Comparison of ENCODE assay signal across 20 mouse cellular contexts in genomic region chrX:144162936-144163335, GRCm38 (mm10). TPM values are rescaled to one million over a fixed set of nuclear protein-coding genes. Genes with fewer than 3 reads are reported as not detected.
A peak's percentile ranks its signal among the peaks of the same experiment; 100 is the strongest.
DNase-seq lines count a peak whose midpoint lies in the region; ATAC-seq and TF ChIP-seq lines count a peak whose summit lies in the region.
"Had no signal": no experiment of that assay in that cellular context is flagged by ENCODE, and none has a peak within 500 bp of the region (broad histone marks: within the 10 kb centered on the region; RNA-seq: fewer than 3 reads in every experiment).

No protein-coding gene starts in this region.

- no peaks in the 10 kb centered on the region for H3K4me1 ChIP-seq in hindbrain, embryonic 14.5 days (replicated peaks; ENCODE audit: control insufficient read depth, insufficient read depth, low read length)
- no peaks in the 10 kb centered on the region for H3K4me1 ChIP-seq in hindbrain, embryonic 12.5 days
- no peaks in the 10 kb centered on the region; the same call in 1 of the 2 replicates for H3K4me1 ChIP-seq in midbrain, embryonic 15.5 days
- H3K4me1 ChIP-seq in midbrain, embryonic 13.5 days (replicated peaks): peaks cover 6% of the 10 kb centered on the region
- no peaks in the 10 kb centered on the region for H3K4me1 ChIP-seq in midbrain, postnatal 0 days (ENCODE audit: insufficient read depth, low read length)

- no peaks in the 10 kb centered on the region for H3K36me3 ChIP-seq in hindbrain, embryonic 14.5 days (replicated peaks; ENCODE audit: control insufficient read depth, insufficient read depth)
- no peaks in the 10 kb centered on the region for H3K36me3 ChIP-seq in hindbrain, embryonic 12.5 days
- no peaks in the 10 kb centered on the region for H3K36me3 ChIP-seq in midbrain, embryonic 15.5 days (replicated peaks)
- H3K36me3 ChIP-seq in midbrain, embryonic 13.5 days: no peaks in the 10 kb centered on the region
- H3K36me3 ChIP-seq in midbrain, postnatal 0 days (ENCODE audit: insufficient read depth, low read length): no peaks in the 10 kb centered on the region
- H3K36me3 ChIP-seq: embryonic facial prominence, embryonic 12.5 days had no signal

- no peak overlapping the region for H3K4me2 ChIP-seq in hindbrain, embryonic 14.5 days (replicated peaks)
- H3K4me2 ChIP-seq in hindbrain, embryonic 12.5 days (replicated peaks): no peak overlapping the region
- no peak overlapping the region; the same call in 1 of the 2 replicates for H3K4me2 ChIP-seq in midbrain, embryonic 15.5 days
- H3K4me2 ChIP-seq in midbrain, embryonic 13.5 days (replicated peaks): no peak overlapping the region
- no peak overlapping the region for H3K4me2 ChIP-seq in midbrain, postnatal 0 days (ENCODE audit: low read depth, low read length, poor library complexity, severe bottlenecking)
- H3K4me2 ChIP-seq: embryonic facial prominence, embryonic 12.5 days; heart, embryonic 11.5 days had no signal

- 32% methylated on average over 5 of the region's 5 CpGs for WGBS in hindbrain, embryonic 14.5 days
- 58% methylated on average over 5 of the region's 5 CpGs for WGBS in hindbrain, embryonic 12.5 days
- 45% methylated on average over 5 of the region's 5 CpGs for WGBS in midbrain, embryonic 15.5 days
- 39% methylated on average over 5 of the region's 5 CpGs for WGBS in midbrain, embryonic 13.5 days
- 29% methylated on average over 5 of the region's 5 CpGs for WGBS in midbrain, postnatal 0 days

- H3K27ac ChIP-seq in hindbrain, embryonic 14.5 days: no peak overlapping the region
- no peak overlapping the region for H3K27ac ChIP-seq in hindbrain, embryonic 12.5 days
- no peak overlapping the region for H3K27ac ChIP-seq in midbrain, embryonic 15.5 days
- no peak overlapping the region for H3K27ac ChIP-seq in midbrain, embryonic 13.5 days
- no peak overlapping the region for H3K27ac ChIP-seq in midbrain, postnatal 0 days (ENCODE audit: low read depth, low read length)
- H3K27ac ChIP-seq: embryonic facial prominence, embryonic 12.5 days had no signal

- ATAC-seq in hindbrain, embryonic 14.5 days (ENCODE audit: low FRiP score): no peak
- ATAC-seq in hindbrain, embryonic 12.5 days (ENCODE audit: low FRiP score): no peak
- ATAC-seq in midbrain, embryonic 15.5 days (replicated peaks): peak; percentile 66; the same call in 1 of the 2 replicates
- ATAC-seq in midbrain, embryonic 13.5 days: no peak
- no peak for ATAC-seq in midbrain, postnatal 0 days (ENCODE audit: low FRiP score)
- ATAC-seq: activated CD4-positive, CD25-positive, alpha-beta regulatory T cell, adult 4 months had no signal

- TF ChIP-seq POLR2A in brain, embryonic 14.5 days (IDR thresholded peaks at IDR 0.05; ENCODE audit: borderline replicate concordance, extremely low read depth, insufficient read depth, insufficient read length, poor library complexity, severe bottlenecking): no peak

- peak; percentile 24 for DNase-seq in hindbrain, embryonic 14.5 days (ENCODE audit: low spot score)
- peak; percentile 56 for DNase-seq in brain, embryonic 14.5 days (ENCODE audit: low read depth)
- peak; percentile 35 for DNase-seq in midbrain, postnatal 0 days (ENCODE audit: low spot score)
- DNase-seq in layer of hippocampus, postnatal 14 days (ENCODE audit: low spot score in 2 of 2): no peak
- no peak for DNase-seq in adrenal gland, postnatal 4 days (ENCODE audit: low spot score in 2 of 2)
- DNase-seq: cerebellum, adult 9-10 months; heart, postnatal 4 days; kidney, adult 11 months; kidney, postnatal 36 days; layer of hippocampus, postnatal 36 days; lung, postnatal 10 days; thymus, postnatal 25 days had no signal

- H3K9ac ChIP-seq in hindbrain, embryonic 14.5 days: no peak overlapping the region
- no peak overlapping the region for H3K9ac ChIP-seq in hindbrain, embryonic 12.5 days
- H3K9ac ChIP-seq in midbrain, embryonic 15.5 days: no peak overlapping the region
- H3K9ac ChIP-seq in midbrain, embryonic 13.5 days (replicated peaks): no peak overlapping the region
- H3K9ac ChIP-seq in midbrain, postnatal 0 days (replicated peaks; ENCODE audit: low read length, poor library complexity, severe bottlenecking): no peak overlapping the region
- H3K9ac ChIP-seq: embryonic facial prominence, embryonic 12.5 days had no signal

- no peak for TF ChIP-seq CTCF in brain, embryonic 14.5 days (IDR thresholded peaks at IDR 0.05; ENCODE audit: borderline replicate concordance, extremely low read depth, insufficient read depth, insufficient read length)
- no peak for TF ChIP-seq CTCF in midbrain, postnatal 0 days (IDR thresholded peaks at IDR 0.05)

- H3K27me3 ChIP-seq in hindbrain, embryonic 14.5 days (ENCODE audit: control insufficient read depth, insufficient read depth, low read length): peaks cover 4% of the 10 kb centered on the region; the same call in 1 of the 2 replicates
- no peaks in the 10 kb centered on the region; the same call in none of the 2 replicates for H3K27me3 ChIP-seq in hindbrain, embryonic 12.5 days
- H3K27me3 ChIP-seq in midbrain, embryonic 15.5 days (replicated peaks): no peaks in the 10 kb centered on the region
- H3K27me3 ChIP-seq in midbrain, embryonic 13.5 days: peaks cover 5% of the 10 kb centered on the region; the same call in 1 of the 2 replicates
- no peaks in the 10 kb centered on the region for H3K27me3 ChIP-seq in midbrain, postnatal 0 days (ENCODE audit: insufficient read depth, low read length)
- H3K27me3 ChIP-seq: embryonic facial prominence, embryonic 12.5 days had no signal

- H3K9me3 ChIP-seq in hindbrain, embryonic 14.5 days (ENCODE audit: control insufficient read depth, low read length): no peaks in the 10 kb centered on the region
- no peaks in the 10 kb centered on the region for H3K9me3 ChIP-seq in hindbrain, embryonic 12.5 days (replicated peaks)
- H3K9me3 ChIP-seq in midbrain, embryonic 15.5 days: no peaks in the 10 kb centered on the region
- H3K9me3 ChIP-seq in midbrain, embryonic 13.5 days: no peaks in the 10 kb centered on the region
- H3K9me3 ChIP-seq in midbrain, postnatal 0 days (ENCODE audit: low read length): no peaks in the 10 kb centered on the region
- H3K9me3 ChIP-seq: embryonic facial prominence, embryonic 12.5 days had no signal

- no peak overlapping the region for H3K4me3 ChIP-seq in hindbrain, embryonic 14.5 days (replicated peaks; ENCODE audit: low read length)
- no peak overlapping the region for H3K4me3 ChIP-seq in hindbrain, embryonic 12.5 days
- no peak overlapping the region for H3K4me3 ChIP-seq in midbrain, embryonic 15.5 days
- H3K4me3 ChIP-seq in midbrain, embryonic 13.5 days (replicated peaks): no peak overlapping the region
- no peak overlapping the region for H3K4me3 ChIP-seq in midbrain, postnatal 0 days (ENCODE audit: low read depth, low read length)
- H3K4me3 ChIP-seq: embryonic facial prominence, embryonic 12.5 days had no signal

RNA-seq across cellular contexts. Expression of gene A730046J19Rik, which starts 9.4 kb away (rescaled TPM):
- polyA plus RNA-seq in hindbrain, embryonic 14.5 days (2014; fragmentation: Nextera tagmentation; extraction: Ambion mirVana): 1.7 and 1.9 TPM in 2 replicates
- 0.19 and 0.29 TPM in 2 replicates for polyA plus RNA-seq in hindbrain, embryonic 12.5 days (2016; fragmentation: Nextera tagmentation; extraction: Ambion mirVana)
- polyA plus RNA-seq in midbrain, embryonic 15.5 days (2015; fragmentation: Nextera tagmentation; extraction: Ambion mirVana): 0.43 and 0.51 TPM in 2 replicates
- 0.04 and 0.14 TPM in 2 replicates for polyA plus RNA-seq in midbrain, embryonic 13.5 days (2015; fragmentation: Nextera tagmentation; extraction: Ambion mirVana)
- 0.25 and 0.30 TPM in 2 replicates for polyA plus RNA-seq in brain, embryonic 14.5 days (2012; rRNA removed)
- 0.11 and 0.14 TPM in 2 replicates for total RNA-seq in midbrain, postnatal 0 days (2014; rRNA removed)
- 0.25 and 0.28 TPM in 2 replicates for polyA plus RNA-seq in midbrain, postnatal 0 days (2015; fragmentation: Nextera tagmentation; extraction: Ambion mirVana)
- total RNA-seq in layer of hippocampus, postnatal 14 days (2021): under 1 TPM; 0.12 to 0.16 TPM
- total RNA-seq in adrenal gland, postnatal 4 days (2021): 1 to 10 TPM; 3.2 to 5.0 TPM
- total RNA-seq: liver, adult 2 months; neutrophil, adult 5-6 weeks had no signal
- polyA plus RNA-seq: activated CD4-positive, CD25-positive, alpha-beta regulatory T cell, adult 4 months; liver, adult 2 months had no signal

Comparison
In these comparisons a context has a peak if more than half of its experiments do, and no peak if none do; other contexts are left out.
1. DNase-seq: peak in hindbrain, embryonic 14.5 days (single experiment), brain, embryonic 14.5 days (single experiment) and midbrain, postnatal 0 days (single experiment); none in layer of hippocampus, postnatal 14 days (0 of 2) and adrenal gland, postnatal 4 days (0 of 2).